Comparison of ENCODE assay signal across 33 mouse cellular contexts in genomic region chr1:140444394-140444793, GRCm38 (mm10).
"Had no signal": no experiment of that assay in that cellular context is flagged by ENCODE, and none has a peak within 500 bp of the region (broad histone marks: within the 10 kb centered on the region; RNA-seq: fewer than 3 reads in every experiment).

No protein-coding gene starts in this region.

- DNase-seq: heart, postnatal 10 days; heart, postnatal 14 days; heart, postnatal 36 days; heart, postnatal 4 days; kidney, adult 11 months; kidney, adult 18-20 months; kidney, adult 2 months; kidney, adult 8-10 months; kidney, adult 9 months; kidney, postnatal 10 days; kidney, postnatal 14 days; kidney, postnatal 25 days; kidney, postnatal 36 days; kidney, postnatal 4 days; layer of hippocampus, adult 9-11 months; layer of hippocampus, postnatal 36 days had no signal

- H3K36me3 ChIP-seq: heart, embryonic 10.5 days; heart, embryonic 12.5 days; heart, embryonic 13.5 days; heart, embryonic 15.5 days; hindbrain, embryonic 10.5 days; hindbrain, embryonic 12.5 days; hindbrain, embryonic 13.5 days; hindbrain, embryonic 15.5 days; kidney, embryonic 15.5 days had no signal

- H3K4me2 ChIP-seq: heart, embryonic 11.5 days; heart, embryonic 12.5 days; heart, embryonic 13.5 days; heart, embryonic 15.5 days; hindbrain, embryonic 12.5 days; hindbrain, embryonic 13.5 days; hindbrain, embryonic 14.5 days; hindbrain, embryonic 15.5 days; kidney, embryonic 15.5 days had no signal

- H3K27ac ChIP-seq: heart, embryonic 10.5 days; heart, embryonic 13.5 days; heart, embryonic 15.5 days; hindbrain, embryonic 10.5 days; hindbrain, embryonic 12.5 days; hindbrain, embryonic 13.5 days; hindbrain, embryonic 14.5 days; hindbrain, embryonic 15.5 days; hindbrain, postnatal 0 days; kidney, embryonic 15.5 days; kidney, postnatal 0 days; layer of hippocampus, adult 2 months; left cerebral cortex, adult 2 months had no signal

- ATAC-seq: hindbrain, embryonic 16.5 days; hindbrain, postnatal 0 days; inflammation-experienced regulatory T-cells, adult 6 months had no signal

- H3K9ac ChIP-seq: heart, embryonic 12.5 days; heart, embryonic 13.5 days; heart, embryonic 15.5 days; hindbrain, embryonic 12.5 days; hindbrain, embryonic 13.5 days; hindbrain, embryonic 14.5 days; hindbrain, embryonic 15.5 days; kidney, embryonic 15.5 days had no signal

- H3K9me3 ChIP-seq: heart, embryonic 10.5 days; heart, embryonic 12.5 days; heart, embryonic 13.5 days; heart, embryonic 15.5 days; hindbrain, embryonic 10.5 days; hindbrain, embryonic 12.5 days; hindbrain, embryonic 13.5 days; hindbrain, embryonic 15.5 days; kidney, embryonic 15.5 days had no signal

- H3K27me3 ChIP-seq: heart, embryonic 12.5 days; heart, embryonic 13.5 days; heart, embryonic 15.5 days; hindbrain, embryonic 12.5 days; hindbrain, embryonic 13.5 days; hindbrain, embryonic 15.5 days; kidney, embryonic 15.5 days had no signal

- H3K4me3 ChIP-seq: heart, embryonic 10.5 days; heart, embryonic 12.5 days; heart, embryonic 13.5 days; heart, embryonic 15.5 days; hindbrain, embryonic 10.5 days; hindbrain, embryonic 12.5 days; hindbrain, embryonic 13.5 days; hindbrain, embryonic 15.5 days; kidney, embryonic 15.5 days; layer of hippocampus, adult 2 months; left cerebral cortex, adult 2 months had no signal

- H3K4me1 ChIP-seq: heart, embryonic 10.5 days; heart, embryonic 12.5 days; heart, embryonic 13.5 days; heart, embryonic 15.5 days; hindbrain, embryonic 10.5 days; hindbrain, embryonic 12.5 days; hindbrain, embryonic 13.5 days; hindbrain, embryonic 15.5 days; kidney, embryonic 15.5 days had no signal
